Mouse (Mus musculus): Measurements from ENCODE around the gene Etfbkmt. TPM values are rescaled to one million over a fixed set of nuclear protein-coding genes. Genes with fewer than 3 reads are reported as not detected.
A peak's percentile ranks its signal among the peaks of the same experiment; 100 is the strongest.
"Not testable (repeated sequence)": the region's sequence is repeated elsewhere in the genome, so short reads cannot be mapped to it uniquely, and the experiment has no call there.

The Etfbkmt gene
- polyA plus RNA-seq, 2 experiments = 7.8 to 11.6 TPM

DNA sequence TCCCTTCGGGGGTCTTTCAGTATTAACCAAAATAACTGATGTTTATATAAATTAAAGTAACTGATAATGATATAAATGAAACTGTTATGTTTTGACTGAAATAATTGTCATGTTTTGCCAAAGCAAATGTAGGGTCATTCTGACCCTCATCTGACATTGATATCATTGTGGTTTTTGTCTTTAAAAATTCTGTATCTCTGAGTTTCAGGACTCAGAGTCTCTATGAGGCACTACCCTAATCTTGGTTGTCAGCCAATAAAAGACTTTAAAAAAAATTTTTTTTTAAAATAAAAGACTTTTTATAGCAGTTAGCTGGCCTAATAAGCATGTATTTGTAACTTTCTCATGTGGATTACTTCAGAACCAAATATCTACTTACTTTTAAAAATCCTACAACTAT is 28.0 kb downstream of the Etfbkmt start:
- Histone ChIP-seq H3K27me3 (ENCODE audit: control insufficient read depth, insufficient read depth, low read length) (no peaks in the 10 kb centered on the region), H3K9me3 (ENCODE audit: control insufficient read depth, low read length) (no peaks in the 10 kb centered on the region), H3K4me2 (ENCODE audit: low read depth) (no peak overlapping the region), H3K36me3 (replicated peaks; ENCODE audit: control insufficient read depth, insufficient read depth, low read depth) (no peaks in the 10 kb centered on the region), H3K9ac (replicated peaks) (no peak overlapping the region), H3K27ac (no peak overlapping the region), H3K4me1 (replicated peaks; ENCODE audit: control insufficient read depth in 2 of 2, insufficient read depth in 2 of 2, low read length in 1 of 2) (no peaks in the 10 kb centered on the region), H3K4me3 (ENCODE audit: insufficient read depth in 1 of 2, low read depth in 2 of 2, low read length in 2 of 2) (no peak overlapping the region)
- ATAC-seq (ENCODE audit: insufficient read depth) (no peak), DNase-seq (ENCODE audit: low read depth in 3 of 3, low spot score in 3 of 3) (no peak)
- WGBS (ENCODE audit: insufficient replicate concordance) = 53% methylated on average over 1 of the region's 1 CpGs
- TF ChIP-seq EP300 (IDR thresholded peaks at IDR 0.05; ENCODE audit: low read depth) = no peak
- no peak for TF ChIP-seq CTCF (IDR thresholded peaks at IDR 0.05; ENCODE audit: low read depth)

GRCm38 (mm10) chr6:149168436-149168835 is 28.8 kb downstream of the Etfbkmt start:
- no peaks in the 10 kb centered on the region for H3K9me3 ChIP-seq (ENCODE audit: control insufficient read depth, low read length)
- no peak overlapping the region for H3K9ac ChIP-seq (replicated peaks)
- ATAC-seq (ENCODE audit: insufficient read depth) = no peak
- H3K4me1 ChIP-seq (replicated peaks; ENCODE audit: control insufficient read depth in 2 of 2, insufficient read depth in 2 of 2, low read length in 1 of 2) = no peaks in the 10 kb centered on the region
- no peak for DNase-seq (ENCODE audit: low read depth in 3 of 3, low spot score in 3 of 3)
- H3K27ac ChIP-seq = no peak overlapping the region
- no peaks in the 10 kb centered on the region for H3K27me3 ChIP-seq (ENCODE audit: control insufficient read depth, insufficient read depth, low read length)
- WGBS (ENCODE audit: insufficient replicate concordance) = 68% methylated on average over 2 of the region's 2 CpGs
- no peak for TF ChIP-seq EP300 (IDR thresholded peaks at IDR 0.05; ENCODE audit: low read depth)
- TF ChIP-seq CTCF (IDR thresholded peaks at IDR 0.05; ENCODE audit: low read depth) = no peak
- H3K4me3 ChIP-seq (ENCODE audit: insufficient read depth in 1 of 2, low read depth in 2 of 2, low read length in 2 of 2) = no peak overlapping the region
- H3K4me2 ChIP-seq (ENCODE audit: low read depth) = no peak overlapping the region
- no peaks in the 10 kb centered on the region for H3K36me3 ChIP-seq (replicated peaks; ENCODE audit: control insufficient read depth, insufficient read depth, low read depth)

DNA sequence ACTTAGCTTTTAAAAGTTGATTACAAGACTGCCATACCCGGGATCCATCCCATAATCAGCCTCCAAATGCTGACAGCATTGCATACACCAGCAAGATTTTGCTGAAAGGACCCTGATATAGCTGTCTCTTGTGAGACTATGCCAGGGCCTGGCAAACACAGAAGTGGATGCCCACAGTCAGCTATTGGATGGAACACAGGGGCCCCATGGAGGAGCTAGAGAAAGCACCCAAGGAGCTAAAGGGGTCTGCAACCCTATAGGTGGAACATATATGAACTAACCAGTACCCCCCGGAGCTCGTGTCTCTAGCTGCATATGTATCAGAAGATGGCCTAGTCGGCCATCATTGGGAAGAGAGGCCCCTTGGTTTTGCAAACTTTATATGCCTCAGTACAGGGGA is 30.3 kb downstream of the Etfbkmt start:
- not testable (repeated sequence) for H3K4me2 ChIP-seq (ENCODE audit: low read depth); H3K9me3 ChIP-seq (ENCODE audit: control insufficient read depth, low read length); H3K4me1 ChIP-seq (replicated peaks; ENCODE audit: control insufficient read depth in 2 of 2, insufficient read depth in 2 of 2, low read length in 1 of 2); H3K9ac ChIP-seq (replicated peaks); H3K27ac ChIP-seq; H3K27me3 ChIP-seq (ENCODE audit: control insufficient read depth, insufficient read depth, low read length); H3K4me3 ChIP-seq (ENCODE audit: insufficient read depth in 1 of 2, low read depth in 2 of 2, low read length in 2 of 2); H3K36me3 ChIP-seq (replicated peaks; ENCODE audit: control insufficient read depth, insufficient read depth, low read depth); DNase-seq (ENCODE audit: low read depth in 3 of 3, low spot score in 3 of 3); ATAC-seq (ENCODE audit: insufficient read depth)
- WGBS (ENCODE audit: insufficient replicate concordance) = 60% methylated on average over 4 of the region's 4 CpGs

DNA sequence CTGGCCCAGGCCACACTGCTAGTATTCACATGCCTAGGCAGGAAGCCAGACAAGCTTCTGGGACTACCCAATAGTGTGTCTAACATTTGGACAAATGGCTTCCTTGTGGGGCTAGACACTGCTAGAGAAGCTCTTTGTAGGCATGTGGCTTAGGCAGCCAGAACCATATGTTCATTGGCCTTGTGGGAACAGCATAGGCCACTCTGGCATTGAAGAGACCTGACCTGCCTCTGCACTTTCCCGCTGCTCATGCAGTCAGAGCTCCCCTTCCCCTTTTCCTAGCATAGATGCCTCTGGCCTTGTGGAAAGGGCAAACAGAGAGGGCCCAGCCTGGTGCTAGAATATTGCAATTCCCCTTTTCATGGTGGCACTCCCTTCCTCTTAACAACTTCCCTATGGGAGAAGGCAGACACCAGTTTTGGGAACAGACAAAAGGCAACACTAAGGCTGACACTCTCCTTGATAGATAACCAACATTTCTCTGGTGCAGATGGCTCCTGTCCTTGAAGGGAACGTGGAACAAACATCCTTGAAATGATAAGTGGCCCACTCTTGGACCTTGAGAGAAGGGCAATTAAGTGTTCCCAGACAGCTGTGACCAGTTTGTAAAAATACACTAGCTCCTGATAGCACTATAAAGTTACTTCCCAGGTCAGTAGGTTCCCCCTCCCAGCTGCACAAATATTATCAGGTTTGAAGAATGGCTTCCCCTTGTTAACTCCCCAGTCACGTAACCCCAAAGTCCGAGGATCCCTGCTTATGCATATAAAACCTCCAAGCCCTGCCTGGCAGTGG is 34.4 kb downstream of the Etfbkmt start:
- WGBS (ENCODE audit: insufficient replicate concordance) = 47% methylated on average over 4 of the region's 4 CpGs

GRCm38 (mm10) chr6:149174932-149175570 is 35.4 kb downstream of the Etfbkmt start:
- TF ChIP-seq EP300 (IDR thresholded peaks at IDR 0.05; ENCODE audit: low read depth) (no peak), CTCF (IDR thresholded peaks at IDR 0.05; ENCODE audit: low read depth) (no peak)
- no peaks in the 10 kb centered on the region for H3K9me3 ChIP-seq (ENCODE audit: control insufficient read depth, low read length)
- H3K36me3 ChIP-seq (replicated peaks; ENCODE audit: control insufficient read depth, insufficient read depth, low read depth) = no peaks in the 10 kb centered on the region
- H3K4me1 ChIP-seq (replicated peaks; ENCODE audit: control insufficient read depth in 2 of 2, insufficient read depth in 2 of 2, low read length in 1 of 2) = peaks cover 3% of the 10 kb centered on the region in 2 experiments; a peak in 3 of 4 replicates
- H3K4me3 ChIP-seq (ENCODE audit: insufficient read depth in 1 of 2, low read depth in 2 of 2, low read length in 2 of 2) = no peak overlapping the region
- ATAC-seq (ENCODE audit: insufficient read depth) (0 out of 2 replicates have a peak, but pooled peaks have one; percentile 4), DNase-seq (ENCODE audit: low read depth in 3 of 3, low spot score in 3 of 3) (no peak)
- H3K9ac ChIP-seq (replicated peaks) = no peak overlapping the region
- no peak overlapping the region for H3K4me2 ChIP-seq (ENCODE audit: low read depth)
- H3K27ac ChIP-seq = no peak overlapping the region
- no peaks in the 10 kb centered on the region for H3K27me3 ChIP-seq (ENCODE audit: control insufficient read depth, insufficient read depth, low read length)
- 71% methylated on average over 3 of the region's 3 CpGs for WGBS (ENCODE audit: insufficient replicate concordance)

More for the DNA sequence above, 34.4 kb downstream of the Etfbkmt start:
- no peak for DNase-seq (ENCODE audit: low read depth in 3 of 3, low spot score in 3 of 3)
- H3K9me3 ChIP-seq (ENCODE audit: control insufficient read depth, low read length) = no peaks in the 10 kb centered on the region
- H3K4me1 ChIP-seq (replicated peaks; ENCODE audit: control insufficient read depth in 2 of 2, insufficient read depth in 2 of 2, low read length in 1 of 2) = peaks cover 3% of the 10 kb centered on the region in 2 experiments; a peak in 3 of 4 replicates
- no peak overlapping the region for H3K4me3 ChIP-seq (ENCODE audit: insufficient read depth in 1 of 2, low read depth in 2 of 2, low read length in 2 of 2)
- TF ChIP-seq CTCF (IDR thresholded peaks at IDR 0.05; ENCODE audit: low read depth) = no peak
- no peak for TF ChIP-seq EP300 (IDR thresholded peaks at IDR 0.05; ENCODE audit: low read depth)
- H3K4me2 ChIP-seq (ENCODE audit: low read depth) = no peak overlapping the region
- no peaks in the 10 kb centered on the region for H3K36me3 ChIP-seq (replicated peaks; ENCODE audit: control insufficient read depth, insufficient read depth, low read depth)
- H3K27me3 ChIP-seq (ENCODE audit: control insufficient read depth, insufficient read depth, low read length) = no peaks in the 10 kb centered on the region
- ATAC-seq (ENCODE audit: insufficient read depth) = peak; percentile 19; the same call in 1 of the 2 replicates
- no peak overlapping the region for H3K27ac ChIP-seq
- no peak overlapping the region for H3K9ac ChIP-seq (replicated peaks)
